Mouse (Mus musculus) hindbrain, embryonic 13.5 days (tissue): ENCODE data around the gene Cmklr1. TPM values are rescaled to one million over a fixed set of nuclear protein-coding genes. Genes with fewer than 3 reads are reported as not detected.

Experiments used
- ATAC-seq: fragments of 200-750 bp; cut with Nextera tagmentation; 2 replicates; pipeline ENCODE4 v1.8.0; 2017; ENCODE audit warnings: moderate TSS enrichment; ENCODE audit not compliant: low FRiP score
- H3K27ac ChIP-seq: fragments of 300-500 bp; sonication (generic); 2 replicates; pipeline ENCODE4 v1.5.1; 2015; ENCODE audit warnings: inconsistent platforms, mild to moderate bottlenecking, moderate library complexity
- H3K27me3 ChIP-seq: fragments of 300-500 bp; sonication (generic); 2 replicates; pipeline ENCODE4 v1.6.1; 2015; ENCODE audit warnings: mild to moderate bottlenecking, inconsistent platforms
- H3K36me3 ChIP-seq: fragments of 300-500 bp; sonication (generic); 2 replicates; pipeline ENCODE4 v1.6.1; 2015; ENCODE audit warnings: mild to moderate bottlenecking, inconsistent platforms
- H3K4me1 ChIP-seq: fragments of 300-500 bp; sonication (generic); replicated peaks from 2 replicates; pipeline ENCODE4 v1.6.1; 2015; ENCODE audit warnings: inconsistent platforms
- H3K4me2 ChIP-seq: fragments of 300-500 bp; sonication (generic); 2 replicates; pipeline ENCODE4 v1.6.1; 2015; ENCODE audit warnings: inconsistent platforms, mild to moderate bottlenecking, moderate library complexity
- H3K4me3 ChIP-seq: fragments of 300-500 bp; sonication (generic); 2 replicates; pipeline ENCODE4 v1.5.1; 2015; ENCODE audit warnings: mild to moderate bottlenecking, inconsistent platforms
- H3K9ac ChIP-seq: fragments of 300-500 bp; sonication (generic); 2 replicates; pipeline ENCODE4 v1.6.1; 2015; ENCODE audit warnings: mild to moderate bottlenecking, inconsistent platforms
- H3K9me3 ChIP-seq: fragments of 300-500 bp; sonication (generic); 2 replicates; pipeline ENCODE4 v1.6.1; 2016; ENCODE audit warnings: inconsistent platforms
- WGBS: fragments of 180-500 bp; shearing (Covaris S2); methylation state at CpG from one replicate; pipeline ENCODE4 v1.1.7; 2015; 5-methylcytosine and 5-hydroxymethylcytosine counted together
- polyA plus RNA-seq: library from polyadenylated mRNA; unstranded; fragments of >200 nt; fragmentation: Nextera tagmentation; extraction: Ambion mirVana; gene quantifications from 2 replicates; pipeline ENCODE4 v1.2.1, GENCODE M21; 2015

Cmklr1 gene
- polyA plus RNA-seq, 1 experiment from 2014 or later: 1.8 TPM

DNA sequence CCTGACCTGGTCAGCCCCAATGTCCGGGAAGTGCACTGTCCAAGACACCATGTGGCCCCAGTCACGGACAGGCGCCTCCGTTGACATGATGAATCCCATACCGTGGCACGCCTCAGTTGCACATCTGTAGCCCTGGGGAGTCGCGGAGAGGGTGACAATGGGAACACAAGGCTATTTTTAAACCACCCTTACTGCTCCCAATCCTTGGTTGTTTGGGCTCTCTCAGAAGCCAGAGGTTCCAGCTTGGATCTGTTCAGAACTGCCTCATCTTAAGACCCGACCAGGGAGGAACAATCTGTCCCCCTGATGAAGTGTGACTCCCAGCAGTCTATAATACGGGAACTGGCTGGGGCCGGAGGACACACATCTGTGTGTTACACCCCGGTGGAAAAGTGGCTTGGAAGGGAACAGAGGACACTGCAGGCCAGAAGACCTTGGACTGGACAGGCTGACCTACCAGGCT lies 38.4 kb downstream of the Cmklr1 start:
- ATAC-seq: no peak
- 78% methylated on average over 12 of the region's 12 CpGs for WGBS
- Histone ChIP-seq H3K27ac (no peak overlapping the region), H3K27me3 (no peaks in the 10 kb centered on the region), H3K4me3 (no peak overlapping the region), H3K36me3 (no peaks in the 10 kb centered on the region), H3K9me3 (no peaks in the 10 kb centered on the region), H3K9ac (no peak overlapping the region), H3K4me2 (no peak overlapping the region), H3K4me1 (peaks cover 33% of the 10 kb centered on the region)

DNA sequence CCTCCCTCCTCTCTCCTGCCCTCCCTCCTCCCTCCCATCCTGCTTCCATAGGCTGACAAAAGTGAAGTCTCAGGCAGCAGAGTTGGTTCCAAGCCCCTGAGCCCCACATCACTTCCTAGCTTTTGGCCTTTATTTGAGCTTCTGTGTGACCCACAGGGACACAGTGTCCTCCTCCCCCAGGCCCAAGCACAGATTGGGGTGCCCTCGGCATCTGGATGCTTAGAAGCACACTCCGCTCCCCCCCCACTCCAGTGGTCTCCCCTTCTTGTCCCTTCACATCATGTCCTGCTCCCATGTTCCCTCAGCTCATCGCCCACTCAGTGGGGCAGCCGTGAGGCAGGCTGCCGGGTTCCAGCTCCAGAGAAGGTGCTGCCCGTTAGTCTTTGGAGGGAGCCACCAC lies 39.1 kb downstream of the Cmklr1 start:
- ATAC-seq: no peak
- Histone ChIP-seq H3K27me3 (no peaks in the 10 kb centered on the region), H3K4me2 (no peak overlapping the region), H3K4me3 (no peak overlapping the region), H3K36me3 (no peaks in the 10 kb centered on the region), H3K9me3 (no peaks in the 10 kb centered on the region), H3K27ac (no peak overlapping the region), H3K4me1 (peaks cover 33% of the 10 kb centered on the region), H3K9ac (no peak overlapping the region)
- 83% methylated on average over 6 of the region's 6 CpGs for WGBS

DNA sequence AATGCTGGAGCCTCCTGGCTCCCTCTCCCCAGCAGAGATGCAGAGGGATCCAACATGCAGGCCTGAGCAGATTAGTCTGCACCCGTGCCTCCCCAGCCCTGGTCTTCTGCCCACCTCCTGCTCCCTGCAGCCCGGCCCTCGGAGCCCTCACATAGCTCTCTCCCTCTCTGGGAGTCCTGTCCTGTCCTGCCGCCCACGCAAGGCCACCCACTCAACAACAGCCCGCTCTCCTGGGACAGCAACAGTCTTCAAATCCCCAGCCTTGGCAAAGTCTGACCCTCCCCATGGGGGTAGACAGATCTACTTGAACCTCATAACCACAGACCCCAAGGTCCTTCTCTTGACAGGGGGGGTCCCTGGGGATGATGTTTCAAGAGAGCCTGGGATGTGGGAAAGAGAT lies 39.7 kb downstream of the Cmklr1 start:
- no peak overlapping the region for H3K27ac ChIP-seq
- ATAC-seq: no peak
- H3K27me3 ChIP-seq: no peaks in the 10 kb centered on the region
- no peak overlapping the region for H3K4me2 ChIP-seq
- no peaks in the 10 kb centered on the region for H3K9me3 ChIP-seq
- H3K4me3 ChIP-seq: no peak overlapping the region
- H3K9ac ChIP-seq: no peak overlapping the region
- peaks cover 33% of the 10 kb centered on the region for H3K4me1 ChIP-seq
- H3K36me3 ChIP-seq: no peaks in the 10 kb centered on the region
- WGBS: 63% methylated on average over 6 of the region's 6 CpGs

DNA sequence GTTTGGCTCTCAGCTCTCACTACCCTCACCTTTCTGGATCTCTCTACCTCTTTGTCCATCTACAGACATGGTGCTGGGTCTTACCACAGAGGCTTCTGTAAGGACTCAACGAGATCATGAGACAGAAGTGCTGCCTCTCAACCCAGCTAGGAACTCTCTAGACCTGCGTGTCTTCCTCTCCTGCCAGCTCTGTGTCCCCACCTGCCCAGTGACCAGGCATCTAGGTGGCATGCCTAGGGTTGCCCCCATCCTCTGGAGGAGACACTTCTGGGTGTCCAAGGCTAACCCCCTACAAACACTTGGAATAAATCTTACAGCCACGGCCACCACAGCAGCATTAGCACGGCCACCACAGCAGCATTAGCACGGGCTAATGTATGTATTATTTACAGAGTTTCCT lies 40.3 kb downstream of the Cmklr1 start:
- H3K27me3 ChIP-seq: no peaks in the 10 kb centered on the region
- H3K27ac ChIP-seq: no peak overlapping the region; the same call in 1 of the 2 replicates
- WGBS: 57% methylated on average over 5 of the region's 5 CpGs
- no peaks in the 10 kb centered on the region for H3K36me3 ChIP-seq
- H3K9ac ChIP-seq: no peak overlapping the region
- H3K4me2 ChIP-seq: no peak overlapping the region
- H3K4me3 ChIP-seq: no peak overlapping the region
- ATAC-seq: no peak
- no peaks in the 10 kb centered on the region for H3K9me3 ChIP-seq
- H3K4me1 ChIP-seq: peaks cover 33% of the 10 kb centered on the region

DNA sequence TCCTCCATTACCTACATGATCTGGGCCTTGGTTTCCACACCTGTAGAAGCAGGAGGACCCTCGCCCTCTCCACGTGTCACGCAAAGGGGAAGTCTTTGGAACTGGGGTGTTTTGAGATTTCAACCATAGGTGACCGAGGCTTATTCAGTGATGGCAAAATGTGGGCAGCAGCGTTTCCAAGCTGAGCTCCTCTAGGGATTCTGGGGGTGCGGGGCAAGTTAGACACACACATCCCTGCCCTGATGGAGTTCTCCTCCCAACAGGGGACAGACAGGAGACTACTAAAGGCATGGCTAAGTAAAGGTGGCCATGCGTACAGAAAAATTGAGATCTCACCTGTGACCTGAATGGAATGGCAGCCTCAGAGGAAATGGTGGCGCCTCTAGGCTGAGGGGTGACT lies 41.7 kb downstream of the Cmklr1 start:
- Histone ChIP-seq H3K36me3 (no peaks in the 10 kb centered on the region), H3K9me3 (no peaks in the 10 kb centered on the region), H3K27me3 (no peaks in the 10 kb centered on the region), H3K27ac (peak overlapping the region; percentile 70; the same call in 1 of the 2 replicates), H3K9ac (no peak overlapping the region), H3K4me1 (peaks cover 37% of the 10 kb centered on the region), H3K4me2 (no peak overlapping the region), H3K4me3 (no peak overlapping the region)
- 78% methylated on average over 8 of the region's 8 CpGs for whole genome bisulfite sequencing
- no peak for ATAC-seq

DNA sequence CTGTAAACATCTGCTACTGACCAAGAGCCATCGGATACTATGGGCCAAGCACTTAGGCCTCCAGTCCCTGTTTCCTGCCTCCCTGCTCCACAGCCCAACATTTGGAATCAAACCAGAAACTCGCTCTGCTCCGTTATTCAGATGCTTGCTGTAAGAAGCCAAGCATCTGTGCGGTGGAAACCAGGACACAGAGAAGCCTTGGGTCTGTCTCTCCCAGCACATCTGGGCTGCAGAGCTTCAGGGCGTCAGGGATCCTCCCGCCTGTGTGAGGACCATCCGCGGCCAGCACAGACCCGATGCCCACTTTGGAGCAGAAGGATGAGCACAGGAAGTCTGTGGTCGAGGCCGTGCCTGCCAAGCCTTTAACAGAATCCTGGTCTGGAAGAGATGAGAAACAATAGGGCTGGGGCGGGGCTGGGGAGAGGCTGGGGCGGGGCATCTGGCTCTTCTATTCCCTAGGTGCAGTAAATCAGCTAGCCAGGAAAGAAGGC lies 42.2 kb downstream of the Cmklr1 start:
- Histone ChIP-seq H3K27me3 (no peaks in the 10 kb centered on the region), H3K9ac (peak overlapping the region; percentile 29; the same call in 1 of the 2 replicates), H3K4me3 (no peak overlapping the region), H3K9me3 (no peaks in the 10 kb centered on the region), H3K36me3 (no peaks in the 10 kb centered on the region), H3K27ac (peak overlapping the region; percentile 70), H3K4me1 (peaks cover 43% of the 10 kb centered on the region), H3K4me2 (no peak overlapping the region)
- WGBS: 37% methylated on average over 13 of the region's 13 CpGs
- no peak for ATAC-seq

DNA sequence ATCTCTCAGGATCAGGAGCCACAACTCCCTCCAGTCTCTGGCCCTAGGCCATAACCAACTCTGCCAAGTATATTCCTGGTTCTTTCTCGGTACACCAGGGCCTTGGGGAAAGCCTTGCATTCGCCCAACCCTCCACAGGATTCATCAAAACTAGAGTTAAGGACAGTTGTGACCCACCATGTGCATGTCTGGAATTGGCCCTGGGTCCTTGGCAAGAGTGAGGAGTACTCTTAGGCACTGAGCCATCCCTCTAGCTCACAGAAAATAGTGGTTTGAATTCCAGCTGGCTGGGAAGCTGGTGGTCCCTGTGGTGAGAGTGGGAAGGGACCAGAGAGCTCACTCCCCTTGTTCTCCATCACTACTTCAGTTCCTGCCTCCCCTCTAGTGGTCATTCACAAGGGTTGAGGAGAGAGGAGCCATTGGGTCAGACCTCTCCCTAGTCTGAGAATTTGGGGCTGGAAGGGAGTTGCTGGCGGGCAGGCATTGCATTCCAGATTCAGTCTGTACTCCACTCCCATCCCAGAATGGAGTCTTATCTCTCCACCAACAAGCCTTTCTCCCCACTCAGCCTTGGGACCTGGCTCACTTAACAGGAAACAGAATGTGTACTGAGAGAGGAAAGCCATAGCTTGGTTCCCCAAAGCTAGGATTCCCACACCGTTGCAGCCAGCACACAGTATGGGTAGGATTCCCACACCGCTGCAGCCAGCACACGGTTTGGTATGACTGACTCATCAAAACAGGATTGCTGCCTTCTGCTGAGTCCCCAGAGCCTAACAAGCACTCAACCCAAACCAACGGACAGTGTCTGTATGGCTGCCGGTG lies 43.1 kb downstream of the Cmklr1 start:
- ATAC-seq: no peak
- peak overlapping the region; percentile 70; the same call in 1 of the 2 replicates for H3K27ac ChIP-seq
- WGBS: 70% methylated on average over 8 of the region's 8 CpGs
- H3K4me2 ChIP-seq: no peak overlapping the region
- H3K36me3 ChIP-seq: no peaks in the 10 kb centered on the region
- H3K27me3 ChIP-seq: no peaks in the 10 kb centered on the region
- H3K9ac ChIP-seq: no peak overlapping the region
- peaks cover 43% of the 10 kb centered on the region for H3K4me1 ChIP-seq
- H3K4me3 ChIP-seq: no peak overlapping the region
- no peaks in the 10 kb centered on the region for H3K9me3 ChIP-seq

DNA sequence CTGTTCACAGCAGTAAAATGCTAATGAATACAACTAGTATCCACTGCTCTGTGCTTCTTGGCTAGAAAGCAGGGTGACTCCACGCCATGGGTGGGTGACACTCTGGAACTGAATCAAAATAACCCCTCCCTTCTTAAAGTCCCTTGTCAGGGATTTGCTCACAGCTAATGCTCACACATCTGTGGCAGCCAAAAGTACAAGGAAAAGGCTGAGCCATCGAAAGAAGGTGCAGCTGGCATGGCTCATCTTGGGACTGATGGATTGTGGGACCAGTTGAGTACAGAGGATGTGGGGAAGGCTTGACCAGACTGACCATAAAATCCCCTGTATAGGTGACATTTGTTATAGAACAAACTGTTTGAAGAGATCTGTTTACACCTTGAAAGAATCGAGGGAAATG lies 44.1 kb downstream of the Cmklr1 start:
- Histone ChIP-seq H3K4me3 (no peak overlapping the region), H3K36me3 (no peaks in the 10 kb centered on the region), H3K27ac (no peak overlapping the region), H3K9ac (no peak overlapping the region), H3K4me1 (peaks cover 46% of the 10 kb centered on the region), H3K9me3 (no peaks in the 10 kb centered on the region), H3K27me3 (no peaks in the 10 kb centered on the region), H3K4me2 (no peak overlapping the region)
- WGBS: 80% methylated on average over 3 of the region's 3 CpGs
- ATAC-seq: no peak

DNA sequence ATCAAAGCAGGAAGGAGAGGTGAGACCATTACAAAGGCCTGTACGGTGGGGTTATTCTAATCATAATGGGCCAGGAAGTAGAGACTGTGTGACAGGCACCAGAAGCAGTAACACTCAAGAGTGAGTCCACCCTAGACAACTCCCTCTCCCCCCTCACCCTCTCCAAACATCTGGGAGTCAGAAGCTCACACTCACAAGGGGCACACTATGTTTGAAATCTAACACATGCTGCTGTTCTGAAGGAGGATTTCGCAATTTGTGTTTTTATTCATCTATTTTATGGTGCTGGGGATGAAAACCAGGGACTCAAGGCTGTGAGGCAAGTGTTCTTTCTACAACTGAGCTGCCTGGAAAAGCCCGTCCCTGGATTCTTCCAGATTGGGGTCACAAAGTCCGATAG lies 45.5 kb downstream of the Cmklr1 start:
- Histone ChIP-seq H3K27ac (no peak overlapping the region), H3K9ac (no peak overlapping the region), H3K4me3 (no peak overlapping the region), H3K4me2 (no peak overlapping the region), H3K36me3 (no peaks in the 10 kb centered on the region), H3K27me3 (no peaks in the 10 kb centered on the region), H3K9me3 (no peaks in the 10 kb centered on the region), H3K4me1 (peaks cover 41% of the 10 kb centered on the region)
- WGBS: 85% methylated on average over 4 of the region's 4 CpGs
- no peak for ATAC-seq

DNA sequence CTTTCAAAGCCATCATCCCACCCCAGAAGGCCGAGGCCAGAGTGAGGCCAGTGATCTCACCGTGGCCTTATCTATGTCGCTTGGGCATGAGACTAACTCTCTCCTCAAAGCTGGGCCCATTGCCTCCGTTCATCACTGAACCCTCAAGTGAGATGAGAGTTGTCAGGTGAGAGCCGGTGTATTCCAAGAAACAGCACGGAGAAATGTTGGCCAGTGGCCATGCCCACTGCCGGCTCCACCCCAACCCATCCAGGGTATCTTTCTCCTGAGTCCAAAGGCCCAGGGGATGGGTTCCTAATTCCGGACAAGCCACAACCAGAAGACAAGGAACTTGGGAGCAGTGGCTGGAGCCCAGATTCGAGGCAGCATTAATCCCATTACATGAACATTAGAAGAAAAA lies 46.8 kb downstream of the Cmklr1 start:
- ATAC-seq: no peak
- Histone ChIP-seq H3K4me1 (peaks cover 31% of the 10 kb centered on the region), H3K9me3 (no peaks in the 10 kb centered on the region), H3K27ac (0 out of 2 replicates have a peak overlapping the region, but pooled peaks have one; percentile 18), H3K27me3 (no peaks in the 10 kb centered on the region), H3K36me3 (no peaks in the 10 kb centered on the region), H3K4me3 (no peak overlapping the region), H3K4me2 (no peak overlapping the region), H3K9ac (no peak overlapping the region)
- WGBS: 72% methylated on average over 9 of the region's 9 CpGs

DNA sequence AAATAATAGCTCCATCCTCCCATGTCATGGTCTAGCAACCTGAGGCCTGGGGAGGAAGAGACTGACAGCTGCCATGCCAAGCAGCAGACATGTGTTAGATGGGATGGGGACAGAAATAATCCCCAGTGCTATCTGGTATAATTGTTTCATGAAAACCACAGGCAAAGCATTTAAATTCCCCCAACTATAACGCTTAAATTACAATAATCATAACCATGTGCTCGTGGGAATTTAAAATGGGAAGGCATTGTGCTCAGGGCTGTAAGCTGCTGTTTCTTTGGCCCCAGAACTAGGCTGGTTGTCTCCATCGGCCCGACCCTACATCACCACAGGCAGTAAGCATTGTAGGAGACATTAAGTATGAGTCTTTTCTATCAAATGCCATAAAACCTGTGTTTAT lies 49.4 kb downstream of the Cmklr1 start:
- Histone ChIP-seq H3K27me3 (no peaks in the 10 kb centered on the region), H3K9ac (no peak overlapping the region), H3K4me3 (no peak overlapping the region), H3K9me3 (no peaks in the 10 kb centered on the region), H3K27ac (peak overlapping the region; percentile 41; the same call in 1 of the 2 replicates), H3K36me3 (no peaks in the 10 kb centered on the region), H3K4me2 (no peak overlapping the region), H3K4me1 (peaks cover 27% of the 10 kb centered on the region; the same call in 1 of the 2 replicates)
- ATAC-seq: no peak
- WGBS: 70% methylated on average over 4 of the region's 4 CpGs

DNA sequence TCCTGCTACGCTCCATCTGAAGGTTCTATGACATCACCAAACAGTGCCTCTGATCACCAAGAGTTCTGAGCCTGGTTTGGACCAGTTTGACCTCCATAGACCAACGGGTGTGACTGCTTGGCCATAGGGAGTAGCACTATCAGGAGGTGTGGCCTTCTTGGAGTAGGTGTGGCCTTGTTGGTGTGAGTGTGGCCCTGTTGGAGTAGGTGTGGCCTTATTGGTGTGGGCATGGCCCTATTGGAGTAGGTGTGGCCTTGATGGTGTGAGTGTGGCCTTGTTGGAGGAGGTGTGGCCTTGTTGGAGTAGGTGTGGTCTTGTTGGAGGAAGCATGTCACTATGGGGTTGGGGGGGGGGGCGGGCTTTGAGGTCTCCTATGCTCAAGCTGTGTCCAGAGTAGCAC lies 50.0 kb downstream of the Cmklr1 start:
- 71% methylated on average over 3 of the region's 3 CpGs for WGBS
- Histone ChIP-seq H3K4me1 (peaks cover 27% of the 10 kb centered on the region; the same call in 1 of the 2 replicates), H3K36me3 (no peaks in the 10 kb centered on the region), H3K9me3 (no peaks in the 10 kb centered on the region), H3K4me2 (no peak overlapping the region), H3K27ac (peak overlapping the region; percentile 59), H3K27me3 (no peaks in the 10 kb centered on the region), H3K4me3 (no peak overlapping the region), H3K9ac (no peak overlapping the region)
- ATAC-seq: no peak
